8 mouse cellular contexts compared by ENCODE assay signal in genomic region chr19:5071545-5072369, GRCm38 (mm10). TPM values are rescaled to one million over a fixed set of nuclear protein-coding genes. Genes with fewer than 3 reads are reported as not detected.
DNase-seq lines count a peak whose midpoint lies in the region; ATAC-seq and TF ChIP-seq lines count a peak whose summit lies in the region.

No protein-coding gene starts in this region.

- peaks cover 11% of the 10 kb centered on the region for H3K4me1 ChIP-seq in thymus, adult 2 months (replicated peaks; ENCODE audit: control insufficient read depth, insufficient read depth, low read length)
- H3K4me1 ChIP-seq in hindbrain, embryonic 16.5 days (ENCODE audit: control insufficient read depth, insufficient read depth, low read depth, low read length): peaks cover 25% of the 10 kb centered on the region
- peaks cover 63% of the 10 kb centered on the region for H3K4me1 ChIP-seq in liver, embryonic 12.5 days

- no peaks in the 10 kb centered on the region for H3K36me3 ChIP-seq in thymus, adult 2 months (ENCODE audit: control insufficient read depth, insufficient read depth, low read length)
- H3K36me3 ChIP-seq in hindbrain, embryonic 16.5 days (ENCODE audit: control insufficient read depth, insufficient read depth, low read length): no peaks in the 10 kb centered on the region
- no peaks in the 10 kb centered on the region for H3K36me3 ChIP-seq in liver, embryonic 12.5 days
- H3K36me3 ChIP-seq in myocyte (ENCODE audit: control insufficient read depth, insufficient read depth): no peaks in the 10 kb centered on the region

- H3ac ChIP-seq in myocyte (ENCODE audit: control insufficient read depth, insufficient read length): no peak overlapping the region

- no peak for DNase-seq in thymus, adult 2 months
- DNase-seq in thymus, postnatal 25 days: no peak
- peak; percentile 65 for DNase-seq in cerebellum, adult 9-10 months
- peak; percentile 73 to 79 for DNase-seq in gastrocnemius, adult 8-10 months (ENCODE audit: low spot score in 2 of 2)
- peak; percentile 75 to 85 for DNase-seq in urinary bladder, postnatal 36 days (ENCODE audit: low spot score in 2 of 2)

- peak; percentile 71 for ATAC-seq in hindbrain, embryonic 16.5 days
- peak; percentile 77 for ATAC-seq in liver, embryonic 12.5 days

- H3K27ac ChIP-seq in thymus, adult 2 months (ENCODE audit: control insufficient read depth, insufficient read depth, low read length): no peak overlapping the region
- peak overlapping the region; percentile 54 for H3K27ac ChIP-seq in hindbrain, embryonic 16.5 days (ENCODE audit: low read depth, low read length)
- peak overlapping the region; percentile 64 for H3K27ac ChIP-seq in liver, embryonic 12.5 days

- H3K9ac ChIP-seq in hindbrain, embryonic 16.5 days (ENCODE audit: low read depth, low read length): peak overlapping the region; percentile 63
- H3K9ac ChIP-seq in liver, embryonic 12.5 days: peak overlapping the region; percentile 54

- no peaks in the 10 kb centered on the region for H3K79me2 ChIP-seq in myocyte (ENCODE audit: control insufficient read depth, insufficient read depth)

- peaks cover 25% of the 10 kb centered on the region for H3K27me3 ChIP-seq in thymus, adult 2 months (ENCODE audit: control insufficient read depth, insufficient read depth, low read length)
- peaks cover 15% of the 10 kb centered on the region for H3K27me3 ChIP-seq in hindbrain, embryonic 16.5 days (replicated peaks; ENCODE audit: control insufficient read depth, insufficient read depth, low read length)
- peaks cover 81% of the 10 kb centered on the region for H3K27me3 ChIP-seq in liver, embryonic 12.5 days (replicated peaks)
- no peaks in the 10 kb centered on the region for H3K27me3 ChIP-seq in myocyte (ENCODE audit: control insufficient read depth, insufficient read depth, insufficient read length)

- H3K4me2 ChIP-seq in hindbrain, embryonic 16.5 days (ENCODE audit: low read length): peak overlapping the region; percentile 81
- H3K4me2 ChIP-seq in liver, embryonic 12.5 days: peak overlapping the region; percentile 92
- peak overlapping the region; percentile 97 for H3K4me2 ChIP-seq in myocyte (ENCODE audit: low read depth)

- 12% methylated on average over 40 of the region's 40 CpGs for WGBS in thymus, adult 2 months
- WGBS in hindbrain, embryonic 16.5 days: 1% methylated on average over 38 of the region's 40 CpGs
- WGBS in liver, embryonic 12.5 days (ENCODE audit: insufficient replicate concordance): 4% methylated on average over 40 of the region's 40 CpGs

- TF ChIP-seq CTCF in thymus, adult 2 months (IDR thresholded peaks at IDR 0.05; ENCODE audit: borderline replicate concordance, control insufficient read depth, extremely low read depth, insufficient read depth, low read length, poor library complexity): no peak

- peak overlapping the region; percentile 16 for H3K4me3 ChIP-seq in thymus, adult 2 months (ENCODE audit: control insufficient read depth, insufficient read depth, low read length)
- peak overlapping the region; percentile 45 for H3K4me3 ChIP-seq in hindbrain, embryonic 16.5 days (ENCODE audit: low read length)
- peak overlapping the region; percentile 57 for H3K4me3 ChIP-seq in liver, embryonic 12.5 days
- peak overlapping the region; percentile 29 for H3K4me3 ChIP-seq in myocyte

- no peaks in the 10 kb centered on the region for H3K9me3 ChIP-seq in hindbrain, embryonic 16.5 days (ENCODE audit: control insufficient read depth, low read length)
- no peaks in the 10 kb centered on the region for H3K9me3 ChIP-seq in liver, embryonic 12.5 days (replicated peaks)

- no peak for TF ChIP-seq POLR2A in thymus, adult 2 months (IDR thresholded peaks at IDR 0.05; ENCODE audit: control insufficient read depth, extremely low read depth, insufficient read depth, low read length, poor library complexity)
- TF ChIP-seq POLR2A in myocyte (IDR thresholded peaks at IDR 0.05; ENCODE audit: insufficient read length, low read depth): peak; percentile 33

TF ChIP-seq in myocyte, 11 proteins besides CTCF, POLR2A, EP300 and RAD21:
- TF ChIP-seq MAX (IDR thresholded peaks at IDR 0.05; ENCODE audit: low read depth): no peak
- no peak for TF ChIP-seq MYOG (IDR thresholded peaks at IDR 0.05; ENCODE audit: control insufficient read depth in 1 of 3, insufficient read depth in 1 of 3, insufficient read length in 2 of 3, low read depth in 2 of 3)
- no peak for TF ChIP-seq SRF (IDR thresholded peaks at IDR 0.05; ENCODE audit: control insufficient read depth, insufficient read length, low read depth)
- no peak for TF ChIP-seq MYOD1 (IDR thresholded peaks at IDR 0.05; ENCODE audit: control insufficient read depth in 1 of 3, insufficient read length in 2 of 3, low read depth in 2 of 3)
- no peak for TF ChIP-seq REST (IDR thresholded peaks at IDR 0.05; ENCODE audit: insufficient read depth, insufficient read length)
- TF ChIP-seq USF1 (IDR thresholded peaks at IDR 0.05; ENCODE audit: low read depth): no peak
- TF ChIP-seq POLR2AphosphoS2 (IDR thresholded peaks at IDR 0.05; ENCODE audit: insufficient read length, low read depth): no peak
- no peak for TF ChIP-seq CEBPB (IDR thresholded peaks at IDR 0.05; ENCODE audit: insufficient read depth, poor library complexity, severe bottlenecking)
- TF ChIP-seq TCF3 (IDR thresholded peaks at IDR 0.05; ENCODE audit: insufficient read length, low read depth): no peak

RNA-seq across cellular contexts. Expression of gene Cd248, which starts 3.9 kb away (rescaled TPM):
- polyA plus RNA-seq in thymus, adult 2 months (2012; rRNA removed): 5.9 and 7.7 TPM in 2 replicates
- total RNA-seq in gastrocnemius, adult 8-10 months (2022): 1 to 10 TPM; 5.2 to 8.9 (median 7.0) TPM
- polyA plus RNA-seq in hindbrain, embryonic 16.5 days (2015; fragmentation: Nextera tagmentation; extraction: Ambion mirVana): 14.5 and 25.2 TPM in 2 replicates
- 7.7 and 9.5 TPM in 2 replicates for polyA plus RNA-seq in liver, embryonic 12.5 days (2016; fragmentation: Nextera tagmentation; extraction: Ambion mirVana)
- polyA plus RNA-seq in myocyte (2012; fragmentation: generic; extraction: Trizol): 10.4 TPM

RNA-seq across cellular contexts. Expression of gene Tmem151a, which starts 13.6 kb away (rescaled TPM):
- polyA plus RNA-seq in thymus, adult 2 months (2012; rRNA removed): 1.7 and 3.5 TPM in 2 replicates
- under 1 TPM in 1 of 4 experiments, not detected in 3; 0.12 TPM for total RNA-seq in gastrocnemius, adult 8-10 months (2022)
- 38.5 and 49.0 TPM in 2 replicates for polyA plus RNA-seq in hindbrain, embryonic 16.5 days (2015; fragmentation: Nextera tagmentation; extraction: Ambion mirVana)
- 1.0 and 1.5 TPM in 2 replicates for polyA plus RNA-seq in liver, embryonic 12.5 days (2016; fragmentation: Nextera tagmentation; extraction: Ambion mirVana)
- 10.1 TPM for polyA plus RNA-seq in myocyte (2012; fragmentation: generic; extraction: Trizol)

RNA-seq across cellular contexts. Expression of gene Yif1a, which starts 16.6 kb away (rescaled TPM):
- 121 and 137 TPM in 2 replicates for polyA plus RNA-seq in thymus, adult 2 months (2012; rRNA removed)
- 10 to 100 TPM; 37.4 to 44.7 (median 39.8) TPM for total RNA-seq in gastrocnemius, adult 8-10 months (2022)
- 60.7 and 65.8 TPM in 2 replicates for polyA plus RNA-seq in hindbrain, embryonic 16.5 days (2015; fragmentation: Nextera tagmentation; extraction: Ambion mirVana)
- 51.7 and 53.9 TPM in 2 replicates for polyA plus RNA-seq in liver, embryonic 12.5 days (2016; fragmentation: Nextera tagmentation; extraction: Ambion mirVana)
- polyA plus RNA-seq in myocyte (2012; fragmentation: generic; extraction: Trizol): 115 TPM

RNA-seq across cellular contexts. Expression of gene Rin1, which starts 21.5 kb away (rescaled TPM):
- 7.1 and 8.8 TPM in 2 replicates for polyA plus RNA-seq in thymus, adult 2 months (2012; rRNA removed)
- 1 to 10 TPM in 1 of 4 experiments, under 1 TPM in 3; 0.47 to 1.0 (median 0.75) TPM for total RNA-seq in gastrocnemius, adult 8-10 months (2022)
- 0.64 and 0.72 TPM in 2 replicates for polyA plus RNA-seq in hindbrain, embryonic 16.5 days (2015; fragmentation: Nextera tagmentation; extraction: Ambion mirVana)
- 0.50 and 0.92 TPM in 2 replicates for polyA plus RNA-seq in liver, embryonic 12.5 days (2016; fragmentation: Nextera tagmentation; extraction: Ambion mirVana)
- polyA plus RNA-seq in myocyte (2012; fragmentation: generic; extraction: Trizol): 63.9 TPM

RNA-seq across cellular contexts. Expression of gene Cnih2, which starts 26.6 kb away (rescaled TPM):
- 3.7 and 4.9 TPM in 2 replicates for polyA plus RNA-seq in thymus, adult 2 months (2012; rRNA removed)
- total RNA-seq in gastrocnemius, adult 8-10 months (2022): not detected
- 361 and 364 TPM in 2 replicates for polyA plus RNA-seq in hindbrain, embryonic 16.5 days (2015; fragmentation: Nextera tagmentation; extraction: Ambion mirVana)
- 3.5 and 3.8 TPM in 2 replicates for polyA plus RNA-seq in liver, embryonic 12.5 days (2016; fragmentation: Nextera tagmentation; extraction: Ambion mirVana)
- polyA plus RNA-seq in myocyte (2012; fragmentation: generic; extraction: Trizol): 1.6 TPM

Comparison
In these comparisons a context has a peak if more than half of its experiments do, and no peak if none do; other contexts are left out.
1. DNase-seq: peak in cerebellum, adult 9-10 months (single experiment), gastrocnemius, adult 8-10 months (2 of 2) and urinary bladder, postnatal 36 days (2 of 2); none in thymus, adult 2 months (single experiment) and thymus, postnatal 25 days (single experiment).
2. Peak in every context shown above with its lines, with median percentiles within 50 percentile points of each other: H3K4me3 ChIP-seq and H3K4me2 ChIP-seq.